Mouse (Mus musculus): ENCODE measurements around the gene Vstm2l. TPM values are rescaled to one million over a fixed set of nuclear protein-coding genes. Genes with fewer than 3 reads are reported as not detected.

Vstm2l gene
- total and polyA plus RNA-seq, 2 experiments from 2014 or later, result not detected

DNA sequence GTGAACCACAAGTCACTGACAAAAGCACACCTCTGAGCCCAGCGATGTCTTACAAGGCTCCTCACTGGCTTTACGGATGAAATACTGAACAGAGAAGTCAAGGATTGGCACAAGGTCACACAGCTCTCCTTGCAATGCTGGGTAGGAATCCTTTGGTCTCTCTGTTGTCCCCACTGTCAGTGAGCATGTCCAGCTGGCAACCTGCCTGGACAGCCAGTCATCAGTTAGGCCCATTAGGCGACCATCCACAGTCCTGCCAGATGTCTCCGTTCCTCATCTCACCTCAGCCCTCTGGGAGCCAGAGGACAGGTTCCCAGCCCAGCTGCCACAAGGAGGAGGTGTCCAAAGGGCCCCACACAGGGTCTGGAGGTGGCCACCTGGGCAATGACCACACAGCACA, 17.3 kb upstream of the Vstm2l start:
- 59% methylated on average over 4 of the region's 4 CpGs for WGBS
- Histone ChIP-seq H3K27ac (ENCODE audit: low read depth) (no peak overlapping the region), H3K9ac (replicated peaks; ENCODE audit: low read depth, low read length) (no peak overlapping the region), H3K9me3 (replicated peaks; ENCODE audit: control insufficient read depth, low read length) (no peaks in the 10 kb centered on the region), H3K36me3 (replicated peaks; ENCODE audit: control insufficient read depth, insufficient read depth, low read length) (no peaks in the 10 kb centered on the region), H3K4me3 (ENCODE audit: low read depth, low read length) (no peak overlapping the region), H3K4me2 (ENCODE audit: low read depth, low read length) (no peak overlapping the region), H3K27me3 (ENCODE audit: control insufficient read depth, insufficient read depth, low read length) (no peaks in the 10 kb centered on the region), H3K4me1 (ENCODE audit: control insufficient read depth, insufficient read depth) (no peaks in the 10 kb centered on the region)
- no peak for ATAC-seq (ENCODE audit: insufficient read depth, low read depth)
- TF ChIP-seq CTCF (IDR thresholded peaks at IDR 0.05; ENCODE audit: low read depth) (no peak), EP300 (IDR thresholded peaks at IDR 0.05; ENCODE audit: low read depth) (no peak)
- no peak for DNase-seq (ENCODE audit: low spot score)

DNA sequence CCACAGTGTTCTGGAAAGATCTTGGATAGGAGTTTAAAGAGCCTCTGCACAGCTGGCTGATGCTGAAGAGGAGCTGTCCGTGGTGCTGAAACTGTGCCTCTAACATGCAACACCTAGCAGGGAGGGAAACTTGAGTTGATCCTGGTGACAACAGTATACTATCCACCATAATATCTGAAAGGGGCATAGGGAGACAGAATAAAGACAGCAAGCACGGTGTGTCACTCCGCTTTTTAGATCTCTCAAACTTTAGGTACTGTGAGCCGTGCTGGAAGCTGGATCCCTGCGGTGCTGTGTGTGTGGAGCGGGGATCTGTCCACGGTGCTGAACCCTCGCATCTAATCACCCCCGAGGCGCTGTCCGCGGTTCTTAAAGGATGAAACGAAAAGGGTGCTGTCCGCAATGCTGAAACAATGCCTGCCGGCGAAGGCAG, 1.2 kb upstream of the Vstm2l start:
- 1% methylated on average over 16 of the region's 16 CpGs for WGBS
- no peak overlapping the region for H3K4me2 ChIP-seq (ENCODE audit: low read depth, low read length)
- H3K9ac ChIP-seq (replicated peaks; ENCODE audit: low read depth, low read length), result no peak overlapping the region
- DNase-seq (ENCODE audit: low spot score), result peak; percentile 70
- no peak overlapping the region for H3K27ac ChIP-seq (ENCODE audit: low read depth)
- peak; percentile 86 for ATAC-seq (ENCODE audit: insufficient read depth, low read depth)
- TF ChIP-seq CTCF (IDR thresholded peaks at IDR 0.05; ENCODE audit: low read depth) (no peak), EP300 (IDR thresholded peaks at IDR 0.05; ENCODE audit: low read depth) (no peak)
- no peak overlapping the region for H3K4me3 ChIP-seq (ENCODE audit: low read depth, low read length)
- peaks cover 56% of the 10 kb centered on the region for H3K27me3 ChIP-seq (ENCODE audit: control insufficient read depth, insufficient read depth, low read length)
- H3K4me1 ChIP-seq (ENCODE audit: control insufficient read depth, insufficient read depth), result no peaks in the 10 kb centered on the region
- H3K36me3 ChIP-seq (replicated peaks; ENCODE audit: control insufficient read depth, insufficient read depth, low read length), result no peaks in the 10 kb centered on the region
- H3K9me3 ChIP-seq (replicated peaks; ENCODE audit: control insufficient read depth, low read length), result no peaks in the 10 kb centered on the region

DNA sequence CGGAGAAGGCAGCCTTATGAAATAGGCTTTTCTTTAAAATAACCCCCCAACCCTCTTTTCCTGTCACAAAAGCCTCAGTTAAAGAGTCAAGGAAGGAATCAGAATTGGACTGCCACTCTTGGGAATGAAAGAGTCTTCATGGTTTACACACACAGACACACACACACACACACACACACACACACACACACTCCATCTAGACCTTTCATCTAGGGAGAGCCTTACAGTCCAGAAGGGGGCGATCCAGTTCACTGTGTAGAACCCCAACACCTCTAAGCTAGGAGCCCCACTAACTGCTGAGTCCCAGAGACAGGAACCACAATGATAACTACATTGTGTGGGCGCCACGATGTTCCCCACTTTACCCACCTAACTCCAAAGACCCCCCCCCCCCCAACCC, 748 bp upstream of the Vstm2l start:
- WGBS, result 1% methylated on average over 4 of the region's 4 CpGs
- DNase-seq (ENCODE audit: low spot score), result no peak
- Histone ChIP-seq H3K4me3 (ENCODE audit: low read depth, low read length) (no peak overlapping the region), H3K9ac (replicated peaks; ENCODE audit: low read depth, low read length) (no peak overlapping the region), H3K9me3 (replicated peaks; ENCODE audit: control insufficient read depth, low read length) (no peaks in the 10 kb centered on the region), H3K36me3 (replicated peaks; ENCODE audit: control insufficient read depth, insufficient read depth, low read length) (no peaks in the 10 kb centered on the region), H3K27ac (ENCODE audit: low read depth) (no peak overlapping the region), H3K27me3 (ENCODE audit: control insufficient read depth, insufficient read depth, low read length) (peaks cover 56% of the 10 kb centered on the region), H3K4me2 (ENCODE audit: low read depth, low read length) (no peak overlapping the region), H3K4me1 (ENCODE audit: control insufficient read depth, insufficient read depth) (no peaks in the 10 kb centered on the region)
- ATAC-seq (ENCODE audit: insufficient read depth, low read depth), result no peak
- TF ChIP-seq CTCF (IDR thresholded peaks at IDR 0.05; ENCODE audit: low read depth) (no peak), EP300 (IDR thresholded peaks at IDR 0.05; ENCODE audit: low read depth) (no peak)

DNA sequence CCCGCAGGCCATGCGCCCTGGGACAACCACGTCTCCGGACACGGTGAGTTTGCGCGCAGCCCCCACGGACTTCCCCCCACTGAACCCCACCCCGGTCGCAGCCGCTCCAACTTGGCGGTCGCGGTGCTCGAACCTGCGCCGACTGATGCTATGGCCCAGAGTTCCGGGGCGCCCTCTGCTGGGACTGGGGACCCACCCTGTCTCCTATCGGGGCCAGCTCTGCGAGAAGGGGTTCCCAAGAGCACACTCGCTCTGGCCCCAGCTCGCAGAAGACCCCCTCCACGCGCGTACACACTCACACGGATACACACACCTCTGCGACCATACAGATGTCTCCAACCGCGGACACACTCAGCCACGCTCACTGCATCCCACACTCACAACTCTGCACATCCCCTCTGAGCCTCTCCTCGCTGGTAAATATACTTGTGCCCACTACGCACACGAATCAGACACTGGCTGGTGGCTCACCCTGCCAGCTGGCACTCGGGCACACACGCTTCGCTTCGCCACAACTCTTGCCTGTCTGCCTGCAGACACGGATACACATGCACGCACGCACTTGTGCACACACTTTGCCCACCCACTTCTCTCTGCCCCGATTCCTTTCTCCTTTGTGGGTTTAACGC, 550 bp downstream of the Vstm2l start:
- Histone ChIP-seq H3K4me2 (ENCODE audit: low read depth, low read length) (no peak overlapping the region), H3K4me3 (ENCODE audit: low read depth, low read length) (no peak overlapping the region), H3K9ac (replicated peaks; ENCODE audit: low read depth, low read length) (no peak overlapping the region), H3K9me3 (replicated peaks; ENCODE audit: control insufficient read depth, low read length) (no peaks in the 10 kb centered on the region), H3K27ac (ENCODE audit: low read depth) (no peak overlapping the region), H3K27me3 (ENCODE audit: control insufficient read depth, insufficient read depth, low read length) (peaks cover 62% of the 10 kb centered on the region), H3K4me1 (ENCODE audit: control insufficient read depth, insufficient read depth) (no peaks in the 10 kb centered on the region), H3K36me3 (replicated peaks; ENCODE audit: control insufficient read depth, insufficient read depth, low read length) (no peaks in the 10 kb centered on the region)
- TF ChIP-seq CTCF (IDR thresholded peaks at IDR 0.05; ENCODE audit: low read depth), result no peak
- no peak for TF ChIP-seq EP300 (IDR thresholded peaks at IDR 0.05; ENCODE audit: low read depth)
- no peak for DNase-seq (ENCODE audit: low spot score)
- ATAC-seq (ENCODE audit: insufficient read depth, low read depth), result no peak
- WGBS, result 38% methylated on average over 43 of the region's 43 CpGs

DNA sequence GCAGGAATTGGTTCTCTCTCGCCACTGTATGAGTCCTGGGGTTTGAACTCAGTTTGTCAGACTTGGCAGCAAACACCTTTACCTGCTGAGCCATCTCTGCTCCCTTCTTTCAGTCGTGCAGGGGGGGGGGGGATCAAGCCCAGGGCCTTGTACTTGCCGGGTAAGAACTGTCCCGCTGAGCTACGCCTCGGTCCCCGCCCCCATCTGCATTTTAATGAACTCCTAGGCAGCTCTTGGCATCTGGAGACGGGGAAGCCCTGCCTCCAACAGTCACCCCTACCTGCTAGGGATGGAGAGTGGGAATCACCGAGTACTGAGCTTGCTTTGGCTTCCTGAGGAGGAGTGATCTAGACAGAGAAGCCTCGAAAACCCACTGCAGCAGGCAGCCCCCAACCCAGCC, 4.1 kb downstream of the Vstm2l start:
- peaks cover 69% of the 10 kb centered on the region for H3K27me3 ChIP-seq (ENCODE audit: control insufficient read depth, insufficient read depth, low read length)
- WGBS, result 7% methylated on average over 10 of the region's 10 CpGs
- DNase-seq (ENCODE audit: low spot score), result no peak

DNA sequence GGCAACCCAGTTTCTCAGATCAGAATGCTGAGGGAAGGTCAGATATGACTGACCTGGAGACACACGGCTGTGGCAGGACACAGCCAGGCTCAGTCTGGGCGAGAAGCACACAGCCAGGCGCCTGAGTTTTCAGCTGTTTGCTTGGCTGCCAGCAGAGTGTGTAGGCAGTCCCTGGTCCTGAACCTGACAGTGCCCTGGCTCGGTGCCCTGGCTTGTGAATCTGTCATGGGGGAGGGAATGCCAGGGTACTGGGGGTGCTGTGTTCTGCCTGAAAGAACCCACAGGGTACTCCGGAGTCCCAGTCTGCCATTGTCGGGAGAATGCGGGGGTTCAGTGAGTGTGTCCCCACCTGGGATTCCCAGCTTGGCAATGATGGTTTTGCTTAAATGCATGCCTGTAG, 7.1 kb downstream of the Vstm2l start:
- no peak for TF ChIP-seq EP300 (IDR thresholded peaks at IDR 0.05; ENCODE audit: low read depth)
- no peak for TF ChIP-seq CTCF (IDR thresholded peaks at IDR 0.05; ENCODE audit: low read depth)

More for the DNA sequence above, 4.1 kb downstream of the Vstm2l start:
- H3K27ac ChIP-seq (ENCODE audit: low read depth), result no peak overlapping the region
- H3K4me2 ChIP-seq (ENCODE audit: low read depth, low read length), result no peak overlapping the region
- no peak overlapping the region for H3K9ac ChIP-seq (replicated peaks; ENCODE audit: low read depth, low read length)
- no peaks in the 10 kb centered on the region for H3K4me1 ChIP-seq (ENCODE audit: control insufficient read depth, insufficient read depth)
- TF ChIP-seq CTCF (IDR thresholded peaks at IDR 0.05; ENCODE audit: low read depth), result no peak
- no peak for TF ChIP-seq EP300 (IDR thresholded peaks at IDR 0.05; ENCODE audit: low read depth)
- no peak overlapping the region for H3K4me3 ChIP-seq (ENCODE audit: low read depth, low read length)
- H3K9me3 ChIP-seq (replicated peaks; ENCODE audit: control insufficient read depth, low read length), result no peaks in the 10 kb centered on the region
- ATAC-seq (ENCODE audit: insufficient read depth, low read depth), result no peak
- H3K36me3 ChIP-seq (replicated peaks; ENCODE audit: control insufficient read depth, insufficient read depth, low read length), result no peaks in the 10 kb centered on the region

More for the DNA sequence above, 7.1 kb downstream of the Vstm2l start:
- 46% methylated on average over 7 of the region's 7 CpGs for WGBS
- Histone ChIP-seq H3K27ac (ENCODE audit: low read depth) (no peak overlapping the region), H3K4me1 (ENCODE audit: control insufficient read depth, insufficient read depth) (no peaks in the 10 kb centered on the region), H3K9me3 (replicated peaks; ENCODE audit: control insufficient read depth, low read length) (no peaks in the 10 kb centered on the region), H3K4me3 (ENCODE audit: low read depth, low read length) (no peak overlapping the region), H3K9ac (replicated peaks; ENCODE audit: low read depth, low read length) (no peak overlapping the region), H3K36me3 (replicated peaks; ENCODE audit: control insufficient read depth, insufficient read depth, low read length) (no peaks in the 10 kb centered on the region), H3K27me3 (ENCODE audit: control insufficient read depth, insufficient read depth, low read length) (peaks cover 49% of the 10 kb centered on the region), H3K4me2 (ENCODE audit: low read depth, low read length) (no peak overlapping the region)
- DNase-seq (ENCODE audit: low spot score), result no peak
- ATAC-seq (ENCODE audit: insufficient read depth, low read depth), result no peak

Measured in heart, postnatal 0 days (tissue).